Mouse (Mus musculus): ENCODE measurements around the gene Col4a2.

The Col4a2 gene

DNA sequence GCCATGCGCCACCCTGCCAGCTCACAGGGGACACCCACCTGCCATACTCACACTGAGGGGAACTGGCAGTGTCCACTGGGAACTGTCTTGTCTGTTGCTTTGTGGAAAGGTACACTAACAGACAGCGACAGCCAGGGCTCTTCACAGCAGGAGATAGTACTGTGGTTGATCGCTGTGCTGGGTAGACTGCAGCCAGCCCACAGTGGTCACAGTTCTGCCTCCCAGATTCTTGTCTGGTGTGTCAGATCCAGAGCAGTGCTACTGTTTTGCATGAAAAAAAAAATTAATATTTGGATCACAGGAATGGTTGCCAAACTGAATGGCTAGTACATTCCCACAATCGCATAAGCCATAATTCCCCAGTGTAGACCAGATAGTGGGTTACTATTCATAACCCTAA is 74.7 kb downstream of the Col4a2 start:
- no peak for DNase-seq

GRCm38 (mm10) chr8:11389275-11390050 is 76.9 kb downstream of the Col4a2 start:
- DNase-seq, result no peak

GRCm38 (mm10) chr8:11392739-11393138 is 80.1 kb downstream of the Col4a2 start:
- peak; percentile 89 for DNase-seq

GRCm38 (mm10) chr8:11393161-11393560 is 80.6 kb downstream of the Col4a2 start:
- peak; percentile 56 for DNase-seq

DNA sequence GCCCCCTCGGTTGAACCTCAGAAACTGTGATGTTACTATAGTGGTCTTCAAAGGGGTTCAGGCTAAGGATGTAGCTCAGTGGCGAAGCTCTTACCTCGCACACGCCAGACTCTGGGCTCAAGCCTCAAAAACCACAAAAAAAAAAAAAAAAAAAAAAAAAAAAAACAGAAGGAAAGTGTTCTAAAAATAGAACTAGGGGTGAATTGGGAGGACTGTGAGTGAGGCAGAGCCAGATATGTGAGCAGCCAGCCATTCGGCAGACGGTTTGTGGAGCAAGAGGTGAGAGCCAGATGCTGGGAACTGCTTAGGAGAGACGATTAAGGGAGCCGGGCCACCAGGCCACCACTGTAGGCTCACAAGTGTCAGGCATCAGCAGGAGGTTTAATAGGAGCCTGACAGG is 81.0 kb downstream of the Col4a2 start:
- no peak for DNase-seq

DNA sequence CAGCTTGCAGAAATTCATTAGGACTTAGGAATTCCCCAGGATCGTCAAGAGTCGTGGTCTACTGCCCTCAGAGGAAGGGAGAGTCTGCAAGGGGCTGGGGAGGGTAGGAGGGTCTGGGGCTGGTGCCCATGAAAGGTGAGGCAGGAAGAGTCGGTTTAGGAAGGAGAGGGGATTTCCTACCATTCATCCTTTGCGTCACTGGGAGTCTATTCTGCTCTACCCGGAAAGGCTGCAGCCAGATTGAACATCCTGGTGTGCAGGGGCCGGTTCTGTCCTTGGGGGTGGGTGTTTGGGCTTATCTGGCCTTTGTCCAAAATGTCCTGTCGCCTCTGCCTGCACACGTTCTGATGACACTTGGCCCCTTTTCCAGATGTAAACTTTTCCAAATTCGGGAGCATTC is 82.2 kb downstream of the Col4a2 start:
- peak; percentile 47 for DNase-seq

- DNase-seq, result no peak
These were observed 83.0 kb downstream of the Col4a2 start for GRCm38 (mm10) chr8:11395601-11396000.

- peak; percentile 38 for DNase-seq
These were observed 83.5 kb downstream of the Col4a2 start for GRCm38 (mm10) chr8:11396111-11396510.

DNA sequence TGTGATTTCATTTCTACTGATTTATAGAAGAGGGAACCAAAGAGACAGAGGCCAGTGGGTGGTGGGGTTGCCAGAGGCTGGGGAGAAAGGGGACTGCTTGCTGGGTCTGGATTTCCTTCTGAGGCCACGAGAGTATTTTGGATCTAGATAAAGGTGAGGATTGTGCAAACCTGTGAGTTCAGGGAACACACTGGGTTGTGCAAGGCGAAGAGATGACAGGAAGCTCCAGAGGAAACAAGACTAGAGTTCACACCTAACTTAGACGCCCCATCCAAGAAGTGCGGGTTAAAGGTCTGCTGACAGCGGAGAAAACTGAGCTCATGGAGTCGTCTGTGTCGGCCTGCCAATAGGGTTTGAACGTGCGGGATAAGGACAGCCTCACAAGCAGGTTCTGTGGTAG is 84.5 kb downstream of the Col4a2 start:
- peak; percentile 20 for DNase-seq

GRCm38 (mm10) chr8:11399706-11400105 is 87.1 kb downstream of the Col4a2 start:
- DNase-seq, result no peak

GRCm38 (mm10) chr8:11400244-11400643 is 87.6 kb downstream of the Col4a2 start:
- peak; percentile 23 for DNase-seq

DNA sequence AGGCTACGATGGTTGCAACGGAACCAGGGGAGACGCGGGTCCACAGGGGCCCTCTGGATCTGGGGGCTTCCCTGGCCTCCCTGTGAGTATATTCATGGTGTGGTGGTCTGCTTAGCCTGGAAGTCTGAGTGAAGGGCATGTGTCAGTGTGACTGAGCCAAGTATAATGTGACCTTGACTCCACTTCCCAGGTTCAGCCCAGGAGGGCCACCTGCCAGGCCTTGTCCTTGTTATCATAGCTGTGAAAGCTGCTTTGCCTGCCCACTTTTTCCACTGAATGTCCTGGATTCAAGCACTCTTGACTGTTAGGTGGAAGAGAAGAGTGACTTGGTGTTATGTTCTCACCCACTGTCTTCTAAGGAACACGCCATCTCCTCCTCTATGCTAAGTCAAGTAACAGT is 88.6 kb downstream of the Col4a2 start:
- DNase-seq, result no peak

- no peak for DNase-seq
These were observed 89.6 kb downstream of the Col4a2 start for GRCm38 (mm10) chr8:11402220-11402619.

DNA sequence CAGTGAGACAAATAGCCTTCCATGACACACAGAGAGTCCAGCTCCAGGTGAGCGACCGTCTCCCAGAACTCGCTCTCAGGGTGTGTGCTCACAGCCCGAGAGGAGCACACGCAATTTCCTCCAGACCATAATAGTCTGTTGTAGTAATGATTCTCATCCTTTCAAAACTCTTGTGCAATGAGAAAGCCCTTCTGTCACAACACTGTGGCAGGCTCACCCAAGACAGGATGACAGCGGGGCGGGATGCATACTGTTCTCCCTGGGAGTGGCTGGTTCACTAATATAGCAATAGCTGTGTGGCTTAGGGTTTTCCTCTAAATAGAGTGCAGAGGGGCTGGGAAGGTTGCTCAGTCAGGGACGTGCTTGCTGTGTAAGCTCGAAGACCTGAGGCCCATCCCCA is 91.2 kb downstream of the Col4a2 start:
- peak; percentile 63 for DNase-seq

DNA sequence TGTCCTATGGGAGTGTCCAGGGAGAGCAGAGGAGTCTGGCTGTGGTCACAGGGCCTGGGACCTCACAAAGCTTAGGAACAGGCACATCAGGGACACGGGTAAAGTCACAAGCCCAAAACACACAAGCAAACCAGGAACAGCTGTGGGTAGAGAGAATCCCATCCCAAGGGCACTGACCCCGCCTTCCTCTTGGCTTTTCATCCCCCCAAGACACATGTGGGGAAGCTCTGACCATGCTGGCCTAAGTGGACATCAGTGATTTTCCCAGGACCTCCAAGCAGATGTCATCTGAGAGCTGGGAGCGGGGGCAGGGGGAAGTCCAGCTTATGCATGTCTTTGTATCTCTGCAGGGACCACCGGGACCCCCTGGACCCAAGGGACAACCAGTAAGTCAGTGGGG is 92.0 kb downstream of the Col4a2 start:
- DNase-seq, result no peak

DNA sequence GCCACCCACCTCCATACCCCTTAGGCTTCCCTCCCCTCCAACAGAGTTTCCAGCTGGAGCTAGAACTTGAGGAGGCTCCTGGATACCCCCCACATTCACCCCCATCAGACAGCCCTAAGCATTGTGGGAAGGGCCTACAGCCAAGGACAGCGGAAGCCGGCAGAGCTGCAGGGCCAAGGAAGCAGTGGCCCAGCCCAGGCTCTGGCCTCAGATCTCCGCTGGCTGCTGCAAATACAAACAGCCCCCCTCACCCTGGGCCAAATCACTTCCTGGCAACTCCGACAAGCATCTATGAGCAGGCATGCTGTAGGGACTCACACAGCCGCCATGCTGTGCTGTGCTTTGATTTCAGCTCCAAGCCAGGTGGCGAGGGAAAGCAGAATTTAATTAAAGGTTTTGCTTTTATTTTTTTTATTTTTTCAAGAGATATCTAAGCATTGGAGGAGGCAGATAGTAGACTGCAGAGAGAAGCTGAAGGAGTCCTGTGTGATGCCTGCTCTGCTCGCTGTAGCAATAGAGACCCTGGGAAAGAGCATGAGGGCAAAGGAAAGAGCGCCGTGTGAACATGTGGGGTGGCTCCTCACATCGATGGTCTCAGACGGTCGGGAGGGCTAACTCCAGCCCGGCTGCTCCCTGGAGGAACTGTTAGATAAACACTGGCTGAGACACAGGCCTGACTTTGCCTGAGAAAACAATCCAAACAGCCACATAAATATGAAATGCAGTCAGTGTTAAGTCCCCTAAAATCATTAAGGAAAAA is 93.3 kb downstream of the Col4a2 start:
- DNase-seq, result peak; percentile 89

DNA sequence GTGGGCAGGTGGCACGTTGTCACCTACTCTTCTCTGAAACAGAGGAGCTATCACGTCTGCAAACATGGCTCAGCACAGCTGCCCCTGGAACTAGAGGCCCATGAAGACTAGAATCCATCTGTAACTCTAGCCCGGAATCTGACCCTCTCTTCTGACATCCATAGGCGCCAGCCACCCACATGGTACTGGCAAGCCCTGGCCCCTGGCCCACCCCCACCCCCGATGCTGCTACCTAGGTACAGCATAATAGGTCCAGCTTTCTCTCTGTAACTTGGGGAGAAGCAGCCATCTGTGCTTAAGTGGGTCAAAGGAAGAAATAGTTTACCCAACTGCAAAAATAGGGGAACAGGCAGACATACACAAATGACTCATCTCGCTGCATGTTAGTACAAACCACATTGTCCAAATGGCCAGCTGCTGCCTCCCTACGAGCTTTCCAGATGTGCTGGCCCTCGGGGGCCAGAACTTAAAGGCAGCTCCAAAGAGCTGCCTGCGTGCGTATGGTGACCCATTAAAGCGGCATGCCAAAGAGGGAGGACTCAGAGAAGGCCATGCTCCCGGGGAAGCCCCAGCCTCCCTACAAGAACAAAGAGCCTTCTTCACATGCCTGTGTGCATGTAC is 99.0 kb downstream of the Col4a2 start:
- DNase-seq, result peak; percentile 46

GRCm38 (mm10) chr8:11412450-11412849 is 99.8 kb downstream of the Col4a2 start:
- DNase-seq, result peak; percentile 27

- no peak for DNase-seq
These were observed 101.7 kb downstream of the Col4a2 start for GRCm38 (mm10) chr8:11414304-11414703.

- DNase-seq, result no peak
These were observed 102.5 kb downstream of the Col4a2 start for GRCm38 (mm10) chr8:11415089-11415488.

DNA sequence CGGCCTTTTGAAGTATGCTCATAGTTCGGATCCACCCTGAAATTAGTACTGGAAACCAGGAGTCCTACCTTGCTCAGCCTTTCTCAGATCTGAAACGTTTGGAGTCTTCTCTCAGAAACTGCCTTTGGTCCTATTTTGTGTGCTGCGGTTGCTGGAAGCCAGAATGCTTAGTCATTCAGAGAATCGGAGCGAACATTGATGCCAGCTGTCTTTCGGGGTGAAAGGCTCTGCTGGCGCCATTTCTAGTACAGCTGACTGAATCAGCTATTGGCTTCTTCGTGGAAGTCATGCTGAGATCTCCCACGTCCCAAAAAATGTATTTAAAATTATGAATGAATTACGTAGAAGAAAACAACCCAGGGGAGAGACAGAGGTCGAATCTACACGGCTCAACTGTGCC is 105.2 kb downstream of the Col4a2 start:
- peak; percentile 45 for DNase-seq

- DNase-seq, result peak; percentile 52
These were observed 106.6 kb downstream of the Col4a2 start for GRCm38 (mm10) chr8:11419232-11419631.

GRCm38 (mm10) chr8:11419645-11420044 is 107.0 kb downstream of the Col4a2 start:
- DNase-seq, result peak; percentile 77

GRCm38 (mm10) chr8:11421105-11421504 is 108.5 kb downstream of the Col4a2 start:
- peak; percentile 74 for DNase-seq

All from lung, postnatal 36 days (tissue).